Mouse (Mus musculus) stomach, embryonic 16.5 days (tissue): Measurements from ENCODE around the gene Enpp6. TPM values are rescaled to one million over a fixed set of nuclear protein-coding genes. Genes with fewer than 3 reads are reported as not detected.
A peak's percentile ranks its signal among the peaks of the same experiment; 100 is the strongest.
"Not testable (repeated sequence)": the region's sequence is repeated elsewhere in the genome, so short reads cannot be mapped to it uniquely, and the experiment has no call there.

Source experiments
- ATAC-seq: fragments of 200-750 bp; cut with Nextera tagmentation; 2 replicates; pipeline ENCODE4 v1.8.0; 2017; ENCODE audit warnings: moderate number of reproducible peaks, moderate TSS enrichment; ENCODE audit not compliant: insufficient read depth, low FRiP score
- H3K27ac ChIP-seq: fragments of 300-500 bp; sonication (generic); 2 replicates; pipeline ENCODE4 v1.5.1; 2014; ENCODE audit warnings: low read length
- H3K27me3 ChIP-seq: fragments of 300-500 bp; sonication (generic); 2 replicates; pipeline ENCODE4 v1.6.1; 2014; ENCODE audit warnings: low read length, control low read depth, mixed read lengths; ENCODE audit not compliant: control insufficient read depth, insufficient read depth
- H3K36me3 ChIP-seq: fragments of 300-500 bp; sonication (generic); 2 replicates; pipeline ENCODE4 v1.6.1; 2014; ENCODE audit warnings: low read length; ENCODE audit not compliant: control insufficient read depth, insufficient read depth
- H3K4me1 ChIP-seq: fragments of 300-500 bp; sonication (generic); 2 replicates; pipeline ENCODE4 v1.6.1; 2014; ENCODE audit warnings: low read length, control low read depth, mixed read lengths; ENCODE audit not compliant: control insufficient read depth, insufficient read depth
- H3K4me2 ChIP-seq: fragments of 300-500 bp; sonication (generic); 2 replicates; pipeline ENCODE4 v1.6.1; 2014; ENCODE audit warnings: low read depth, low read length, mixed read lengths
- H3K4me3 ChIP-seq: fragments of 300-500 bp; sonication (generic); replicated peaks from 2 replicates; pipeline ENCODE4 v1.5.1; 2014; ENCODE audit warnings: mild to moderate bottlenecking, low read length
- H3K9ac ChIP-seq: fragments of 300-500 bp; sonication (generic); 2 replicates; pipeline ENCODE4 v1.6.1; 2014; ENCODE audit warnings: low read length
- H3K9me3 ChIP-seq: fragments of 300-500 bp; sonication (generic); replicated peaks from 2 replicates; pipeline ENCODE4 v1.6.1; 2016; ENCODE audit warnings: low read length, control low read depth; ENCODE audit not compliant: control insufficient read depth
- WGBS: fragments of 180-500 bp; shearing (Covaris S2); extraction: QIAGEN DNeasy Blood & Tissue Kit; methylation state at CpG from one replicate; pipeline ENCODE4 v1.1.7; 2014; 5-methylcytosine and 5-hydroxymethylcytosine counted together
- polyA plus RNA-seq: library from polyadenylated mRNA; unstranded; fragments of >200 nt; fragmentation: Nextera tagmentation; extraction: Ambion mirVana; gene quantifications from 2 replicates; pipeline ENCODE4 v1.2.1, GENCODE M21; 2015

Enpp6 gene
- polyA plus RNA-seq, 1 experiment from 2014 or later: 0.23 TPM

DNA sequence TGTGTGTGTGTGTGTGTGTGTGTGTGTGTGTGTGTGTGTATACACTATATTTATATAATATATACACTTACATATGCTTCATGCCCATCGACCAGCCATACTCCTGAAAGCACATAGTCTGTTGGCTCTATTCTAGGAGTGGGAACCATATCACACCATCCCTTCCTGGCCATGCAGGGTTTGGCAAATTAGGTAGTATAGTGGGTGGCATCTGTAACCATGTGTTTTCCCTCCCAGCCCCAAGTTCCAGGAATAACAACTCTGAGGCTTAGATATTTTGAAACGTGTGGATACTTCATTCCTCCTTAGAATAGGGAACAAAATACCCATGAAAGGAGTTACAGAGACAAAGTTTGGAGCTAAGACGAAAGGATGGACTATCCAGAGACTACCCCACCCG, 53.5 kb downstream of the Enpp6 start:
- H3K4me2 ChIP-seq, ATAC-seq, H3K9me3 ChIP-seq, H3K4me3 ChIP-seq, H3K36me3 ChIP-seq, H3K4me1 ChIP-seq, H3K27me3 ChIP-seq, H3K27ac ChIP-seq, H3K9ac ChIP-seq: not testable (repeated sequence)
- 86% methylated on average over 2 of the region's 4 CpGs for WGBS

GRCm38 (mm10) chr8:47046340-47046739, 59.7 kb downstream of the Enpp6 start:
- Histone ChIP-seq H3K27ac (no peak overlapping the region), H3K27me3 (no peaks in the 10 kb centered on the region), H3K4me2 (no peak overlapping the region), H3K9me3 (no peaks in the 10 kb centered on the region), H3K4me1 (no peaks in the 10 kb centered on the region), H3K9ac (no peak overlapping the region), H3K36me3 (no peaks in the 10 kb centered on the region), H3K4me3 (no peak overlapping the region)
- 70% methylated on average over 4 of the region's 4 CpGs for WGBS
- no peak for ATAC-seq

- Histone ChIP-seq H3K4me1 (no peaks in the 10 kb centered on the region), H3K27me3 (no peaks in the 10 kb centered on the region), H3K4me3 (no peak overlapping the region), H3K27ac (no peak overlapping the region), H3K9ac (no peak overlapping the region), H3K9me3 (no peaks in the 10 kb centered on the region), H3K36me3 (no peaks in the 10 kb centered on the region), H3K4me2 (no peak overlapping the region)
- ATAC-seq: no peak
- WGBS: 90% methylated on average over 2 of the region's 2 CpGs
Observed at GRCm38 (mm10) chr8:47047146-47047545, 60.5 kb downstream of the Enpp6 start.

GRCm38 (mm10) chr8:47048584-47048983, 61.9 kb downstream of the Enpp6 start:
- Histone ChIP-seq H3K4me2 (no peak overlapping the region), H3K36me3 (no peaks in the 10 kb centered on the region), H3K4me3 (no peak overlapping the region), H3K9me3 (no peaks in the 10 kb centered on the region), H3K27ac (peak overlapping the region; percentile 56), H3K27me3 (no peaks in the 10 kb centered on the region), H3K9ac (no peak overlapping the region), H3K4me1 (0 out of 2 replicates have a peak, but pooled peaks cover 2% of the 10 kb centered on the region)
- WGBS: 55% methylated on average over 10 of the region's 10 CpGs
- ATAC-seq: peak; percentile 78

DNA sequence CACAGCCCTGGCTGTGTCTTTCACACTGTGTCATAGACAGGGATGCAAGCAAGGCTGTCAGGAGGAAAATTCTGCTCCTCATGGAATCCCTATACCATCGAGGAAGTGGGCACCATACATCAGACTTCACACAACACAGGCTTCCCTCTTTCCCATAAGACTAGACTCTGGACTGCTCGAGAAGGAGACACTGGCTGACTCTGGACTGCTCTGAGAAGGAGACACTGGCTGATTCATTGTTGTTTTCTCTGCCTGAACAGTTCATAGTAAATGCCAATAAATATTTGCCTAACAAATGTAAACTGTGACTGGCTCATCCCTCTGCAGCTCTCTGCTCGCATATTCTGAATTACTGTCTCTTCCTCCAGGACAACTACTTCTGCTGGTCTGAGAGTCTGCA, 66.0 kb downstream of the Enpp6 start:
- peak overlapping the region; percentile 30; the same call in 1 of the 2 replicates for H3K27ac ChIP-seq
- no peaks in the 10 kb centered on the region for H3K9me3 ChIP-seq
- H3K9ac ChIP-seq: no peak overlapping the region
- H3K4me3 ChIP-seq: no peak overlapping the region
- H3K4me2 ChIP-seq: no peak overlapping the region
- H3K27me3 ChIP-seq: no peaks in the 10 kb centered on the region
- no peaks in the 10 kb centered on the region for H3K36me3 ChIP-seq
- no peak for ATAC-seq
- H3K4me1 ChIP-seq: 0 out of 2 replicates have a peak, but pooled peaks cover 2% of the 10 kb centered on the region
- 46% methylated on average over 3 of the region's 3 CpGs for WGBS

GRCm38 (mm10) chr8:47056086-47056485, 69.4 kb downstream of the Enpp6 start:
- H3K36me3 ChIP-seq: no peaks in the 10 kb centered on the region
- no peaks in the 10 kb centered on the region for H3K27me3 ChIP-seq
- WGBS: 76% methylated on average over 1 of the region's 1 CpGs
- ATAC-seq: no peak
- H3K9me3 ChIP-seq: no peaks in the 10 kb centered on the region
- no peak overlapping the region for H3K27ac ChIP-seq
- no peak overlapping the region for H3K4me3 ChIP-seq
- 0 out of 2 replicates have a peak, but pooled peaks cover 3% of the 10 kb centered on the region for H3K4me1 ChIP-seq
- H3K9ac ChIP-seq: no peak overlapping the region
- no peak overlapping the region for H3K4me2 ChIP-seq

DNA sequence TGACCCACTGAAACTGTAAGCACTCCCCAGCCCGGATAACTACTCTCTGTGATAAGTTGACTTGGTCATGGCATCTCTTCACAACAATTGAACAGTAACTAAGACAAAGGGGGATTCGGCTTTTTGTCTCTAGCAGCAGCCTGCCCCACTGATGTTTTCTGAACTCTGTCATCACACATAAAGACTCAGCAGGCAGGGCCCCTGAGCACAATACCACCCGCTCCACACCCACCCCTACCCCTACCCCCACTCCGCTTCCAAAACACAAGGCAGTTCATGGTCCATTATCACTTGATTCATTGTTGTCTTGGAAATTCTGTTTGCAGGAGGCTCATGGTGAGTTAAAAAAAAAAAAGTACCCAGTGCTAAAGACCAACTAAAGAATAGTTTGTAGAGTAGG, 71.8 kb downstream of the Enpp6 start:
- WGBS: 81% methylated on average over 4 of the region's 4 CpGs
- Histone ChIP-seq H3K4me1 (0 out of 2 replicates have a peak, but pooled peaks cover 3% of the 10 kb centered on the region), H3K9ac (no peak overlapping the region), H3K9me3 (no peaks in the 10 kb centered on the region), H3K27me3 (no peaks in the 10 kb centered on the region), H3K27ac (no peak overlapping the region), H3K36me3 (no peaks in the 10 kb centered on the region), H3K4me3 (no peak overlapping the region), H3K4me2 (no peak overlapping the region)
- no peak for ATAC-seq

- H3K4me3 ChIP-seq: no peak overlapping the region
- no peak overlapping the region for H3K27ac ChIP-seq
- H3K4me2 ChIP-seq: no peak overlapping the region
- ATAC-seq: no peak
- H3K9me3 ChIP-seq: no peaks in the 10 kb centered on the region
- WGBS: 86% methylated on average over 2 of the region's 2 CpGs
- no peaks in the 10 kb centered on the region for H3K36me3 ChIP-seq
- 0 out of 2 replicates have a peak, but pooled peaks cover 3% of the 10 kb centered on the region for H3K4me1 ChIP-seq
- H3K9ac ChIP-seq: no peak overlapping the region
- H3K27me3 ChIP-seq: no peaks in the 10 kb centered on the region
Observed at GRCm38 (mm10) chr8:47058971-47059370, 72.3 kb downstream of the Enpp6 start.

GRCm38 (mm10) chr8:47061105-47061720, 74.5 kb downstream of the Enpp6 start:
- no peak for ATAC-seq
- WGBS: 47% methylated on average over 7 of the region's 7 CpGs
- no peaks in the 10 kb centered on the region for H3K9me3 ChIP-seq

More at GRCm38 (mm10) chr8:47061105-47061720, 74.5 kb downstream of the Enpp6 start:
- H3K4me3 ChIP-seq: no peak overlapping the region
- H3K4me1 ChIP-seq: 0 out of 2 replicates have a peak, but pooled peaks cover 3% of the 10 kb centered on the region
- H3K27me3 ChIP-seq: no peaks in the 10 kb centered on the region
- no peak overlapping the region for H3K4me2 ChIP-seq
- no peak overlapping the region for H3K9ac ChIP-seq
- no peaks in the 10 kb centered on the region for H3K36me3 ChIP-seq
- H3K27ac ChIP-seq: no peak overlapping the region
